Mouse (Mus musculus) midbrain, embryonic 14.5 days (tissue): ENCODE data around the gene Clk2. TPM values are rescaled to one million over a fixed set of nuclear protein-coding genes. Genes with fewer than 3 reads are reported as not detected.
"Not testable (repeated sequence)": the region's sequence is repeated elsewhere in the genome, so short reads cannot be mapped to it uniquely, and the experiment has no call there.

Experiments used
- ATAC-seq: fragments of 200-750 bp; cut with Nextera tagmentation; 2 replicates; pipeline ENCODE4 v1.8.0; 2017; ENCODE audit warnings: moderate number of reproducible peaks, moderate library complexity; ENCODE audit not compliant: low FRiP score, low TSS enrichment
- DNase-seq: peaks from one replicate; pipeline ENCODE4 v3.0.0-alpha.2; 2015
- H3K27ac ChIP-seq: fragments of 300-500 bp; sonication (generic); replicated peaks from 2 replicates; pipeline ENCODE4 v1.5.1; 2014; ENCODE audit warnings: mild to moderate bottlenecking, low read depth, low read length, moderate library complexity
- H3K27me3 ChIP-seq: fragments of 300-500 bp; sonication (generic); 2 replicates; pipeline ENCODE4 v1.6.1; 2014; ENCODE audit warnings: low read length, control low read depth, mixed read lengths; ENCODE audit not compliant: control insufficient read depth, insufficient read depth
- H3K36me3 ChIP-seq: fragments of 300-500 bp; sonication (generic); 2 replicates; pipeline ENCODE4 v1.6.1; 2014; ENCODE audit warnings: low read length, control low read depth; ENCODE audit not compliant: control insufficient read depth, insufficient read depth
- H3K4me1 ChIP-seq: fragments of 300-500 bp; sonication (generic); 2 replicates; pipeline ENCODE4 v1.6.1; 2014; ENCODE audit warnings: mild to moderate bottlenecking, antibody characterized with exemption, low read length, control low read depth; ENCODE audit not compliant: control insufficient read depth, insufficient read depth
- H3K4me2 ChIP-seq: fragments of 300-500 bp; sonication (generic); 2 replicates; pipeline ENCODE4 v1.6.1; 2014; ENCODE audit warnings: mild to moderate bottlenecking, low read length, moderate library complexity
- H3K4me3 ChIP-seq: fragments of 300-500 bp; sonication (generic); replicated peaks from 2 replicates; pipeline ENCODE4 v1.5.1; 2014; ENCODE audit warnings: low read depth, low read length
- H3K9ac ChIP-seq: fragments of 300-500 bp; sonication (generic); replicated peaks from 2 replicates; pipeline ENCODE4 v1.6.1; 2014; ENCODE audit warnings: mild to moderate bottlenecking, low read length, moderate library complexity
- H3K9me3 ChIP-seq: fragments of 300-500 bp; sonication (generic); 2 replicates; pipeline ENCODE4 v1.6.1; 2016; ENCODE audit warnings: low read length, control low read depth, mixed read lengths; ENCODE audit not compliant: control insufficient read depth
- WGBS: fragments of 180-500 bp; shearing (Covaris S2); extraction: QIAGEN DNeasy Blood & Tissue Kit; methylation state at CpG from one replicate; pipeline ENCODE4 v1.1.7; 2014; 5-methylcytosine and 5-hydroxymethylcytosine counted together
- polyA plus RNA-seq: library from polyadenylated mRNA; unstranded; fragments of >200 nt; fragmentation: Nextera tagmentation; extraction: Ambion mirVana; gene quantifications from 2 replicates; pipeline ENCODE4 v1.2.1, GENCODE M21; 2014

The Clk2 gene
- polyA plus RNA-seq, 1 experiment from 2014 or later = 22.0 TPM

GRCm38 (mm10) chr3:89215853-89216252 lies 51.3 kb downstream of the Clk2 start:
- DNase-seq (peak; percentile 96), ATAC-seq (peak; percentile 32)
- peak overlapping the region; percentile 98 for H3K27ac ChIP-seq
- peak overlapping the region; percentile 73 for H3K9ac ChIP-seq
- peak overlapping the region; percentile 83 for H3K4me2 ChIP-seq
- peak overlapping the region; percentile 70 for H3K4me3 ChIP-seq
- 1% methylated on average over 6 of the region's 6 CpGs for WGBS
- H3K4me1 ChIP-seq = peaks cover 30% of the 10 kb centered on the region
- H3K9me3 ChIP-seq = no peaks in the 10 kb centered on the region
- H3K27me3 ChIP-seq = no peaks in the 10 kb centered on the region
- H3K36me3 ChIP-seq = peaks cover 5% of the 10 kb centered on the region; the same call in 1 of the 2 replicates

- WGBS = 74% methylated on average over 7 of the region's 7 CpGs
- not testable (repeated sequence) for H3K27ac ChIP-seq, H3K4me3 ChIP-seq, ATAC-seq, H3K36me3 ChIP-seq, H3K9ac ChIP-seq, H3K9me3 ChIP-seq, DNase-seq, H3K27me3 ChIP-seq
- peaks cover 30% of the 10 kb centered on the region for H3K4me1 ChIP-seq
- H3K4me2 ChIP-seq = peak overlapping the region; percentile 83; the same call in 1 of the 2 replicates
Measured at GRCm38 (mm10) chr3:89216407-89216806, 51.8 kb downstream of the Clk2 start.

DNA sequence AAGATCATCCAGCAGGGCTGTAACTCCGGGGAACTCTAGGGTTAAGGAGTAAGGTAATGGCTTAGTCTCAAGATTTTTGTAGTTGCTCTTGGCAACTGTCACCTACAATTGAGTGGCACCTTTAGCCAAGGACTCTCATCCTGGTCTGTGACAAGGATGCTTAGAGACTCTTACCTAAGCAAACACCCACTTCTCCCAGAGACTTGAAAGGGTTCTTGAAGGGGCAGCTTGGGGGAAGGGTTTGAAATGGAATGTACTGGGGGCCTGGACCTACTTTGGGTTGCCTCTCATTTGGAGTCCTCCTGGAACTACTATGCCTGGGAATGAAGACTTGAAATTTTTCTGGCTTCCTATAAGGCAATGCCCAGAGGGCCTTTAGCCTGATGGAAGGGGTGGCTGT lies 53.7 kb downstream of the Clk2 start:
- peaks cover 21% of the 10 kb centered on the region for H3K4me1 ChIP-seq
- H3K27me3 ChIP-seq = no peaks in the 10 kb centered on the region
- H3K27ac ChIP-seq = 0 out of 2 replicates have a peak overlapping the region, but pooled peaks have one; percentile 13
- no peak for ATAC-seq
- no peaks in the 10 kb centered on the region for H3K9me3 ChIP-seq
- H3K36me3 ChIP-seq = peaks cover 13% of the 10 kb centered on the region
- H3K4me3 ChIP-seq = no peak overlapping the region
- DNase-seq = no peak
- H3K9ac ChIP-seq = no peak overlapping the region
- 67% methylated on average over 1 of the region's 1 CpGs for WGBS
- no peak overlapping the region for H3K4me2 ChIP-seq

- H3K36me3 ChIP-seq = peaks cover 20% of the 10 kb centered on the region
- H3K9me3 ChIP-seq = no peaks in the 10 kb centered on the region
- no peak overlapping the region for H3K4me3 ChIP-seq
- H3K9ac ChIP-seq = no peak overlapping the region
- H3K4me2 ChIP-seq = no peak overlapping the region
- DNase-seq (no peak), ATAC-seq (no peak)
- H3K27me3 ChIP-seq = no peaks in the 10 kb centered on the region
- H3K27ac ChIP-seq = no peak overlapping the region
- H3K4me1 ChIP-seq = peaks cover 28% of the 10 kb centered on the region
- WGBS = 51% methylated on average over 8 of the region's 8 CpGs
Measured at GRCm38 (mm10) chr3:89219546-89219945, 55.0 kb downstream of the Clk2 start.

GRCm38 (mm10) chr3:89221167-89221566 lies 56.6 kb downstream of the Clk2 start:
- DNase-seq = no peak
- Histone ChIP-seq H3K27ac (no peak overlapping the region), H3K27me3 (no peaks in the 10 kb centered on the region), H3K4me3 (no peak overlapping the region), H3K9ac (no peak overlapping the region), H3K36me3 (peaks cover 20% of the 10 kb centered on the region), H3K9me3 (no peaks in the 10 kb centered on the region), H3K4me1 (peaks cover 28% of the 10 kb centered on the region), H3K4me2 (no peak overlapping the region)
- no peak for ATAC-seq
- WGBS = 62% methylated on average over 5 of the region's 5 CpGs

DNA sequence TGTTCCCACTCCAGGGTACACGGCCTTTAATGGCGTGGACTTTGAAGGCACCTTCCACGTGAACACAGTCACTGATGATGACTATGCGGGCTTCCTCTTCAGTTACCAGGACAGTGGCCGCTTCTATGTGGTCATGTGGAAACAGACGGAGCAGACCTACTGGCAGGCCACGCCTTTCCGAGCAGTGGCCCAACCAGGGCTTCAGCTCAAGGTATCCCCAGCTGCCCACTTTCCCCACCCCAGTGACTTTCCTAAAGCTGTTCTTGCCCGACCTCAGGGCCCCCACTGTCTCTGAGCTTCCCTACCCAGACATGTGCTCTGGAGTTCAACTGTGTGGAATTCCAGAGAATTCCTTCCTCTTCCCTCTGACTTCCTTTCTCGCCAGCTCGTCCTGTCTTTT lies 60.2 kb downstream of the Clk2 start:
- peak overlapping the region; percentile 47 for H3K4me3 ChIP-seq
- DNase-seq (peak; percentile 46), ATAC-seq (no peak)
- H3K4me1 ChIP-seq = peaks cover 44% of the 10 kb centered on the region
- H3K9ac ChIP-seq = peak overlapping the region; percentile 69
- no peaks in the 10 kb centered on the region for H3K27me3 ChIP-seq
- peak overlapping the region; percentile 66 for H3K4me2 ChIP-seq
- H3K27ac ChIP-seq = peak overlapping the region; percentile 93
- H3K36me3 ChIP-seq = peaks cover 15% of the 10 kb centered on the region
- 17% methylated on average over 11 of the region's 11 CpGs for WGBS
- H3K9me3 ChIP-seq = no peaks in the 10 kb centered on the region

DNA sequence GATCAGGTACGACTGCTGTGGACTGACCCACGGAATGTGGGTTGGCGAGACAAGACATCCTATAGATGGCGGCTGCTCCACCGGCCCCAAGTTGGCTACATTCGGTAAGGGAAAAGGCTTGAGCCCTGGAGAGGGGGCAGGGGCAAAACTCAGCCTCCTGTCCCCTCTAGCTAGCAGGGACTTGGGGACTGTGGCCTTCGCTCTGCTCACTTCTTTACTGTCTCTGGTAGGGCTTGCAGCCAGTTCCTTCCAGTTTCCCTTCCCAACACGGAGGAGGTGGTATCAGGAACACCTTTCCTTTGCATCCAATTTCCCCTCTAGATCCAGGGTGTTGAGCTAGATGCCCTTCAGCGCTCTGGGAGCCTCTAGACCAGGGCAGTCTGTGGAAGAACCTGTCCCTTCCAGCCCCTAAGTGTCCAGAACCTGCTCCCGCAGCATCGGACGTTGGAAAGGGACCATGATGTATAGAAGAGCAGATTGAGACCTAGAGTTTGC lies 60.8 kb downstream of the Clk2 start:
- Histone ChIP-seq H3K9me3 (no peaks in the 10 kb centered on the region), H3K4me2 (peak overlapping the region; percentile 66), H3K36me3 (peaks cover 15% of the 10 kb centered on the region), H3K9ac (peak overlapping the region; percentile 69), H3K27ac (peak overlapping the region; percentile 93), H3K4me3 (peak overlapping the region; percentile 47), H3K4me1 (peaks cover 44% of the 10 kb centered on the region), H3K27me3 (no peaks in the 10 kb centered on the region)
- ATAC-seq (no peak), DNase-seq (peak; percentile 17)
- 6% methylated on average over 12 of the region's 12 CpGs for WGBS

GRCm38 (mm10) chr3:89225918-89226317 lies 61.3 kb downstream of the Clk2 start:
- 3% methylated on average over 4 of the region's 4 CpGs for WGBS
- Histone ChIP-seq H3K4me3 (peak overlapping the region; percentile 47), H3K4me1 (peaks cover 44% of the 10 kb centered on the region), H3K9ac (peak overlapping the region; percentile 69), H3K36me3 (peaks cover 15% of the 10 kb centered on the region), H3K4me2 (peak overlapping the region; percentile 66), H3K27ac (peak overlapping the region; percentile 93), H3K9me3 (no peaks in the 10 kb centered on the region), H3K27me3 (no peaks in the 10 kb centered on the region)
- DNase-seq (peak; percentile 87), ATAC-seq (peak; percentile 75)

GRCm38 (mm10) chr3:89226361-89226760 lies 61.8 kb downstream of the Clk2 start:
- H3K27me3 ChIP-seq = no peaks in the 10 kb centered on the region
- WGBS = 4% methylated on average over 11 of the region's 11 CpGs
- H3K27ac ChIP-seq = peak overlapping the region; percentile 93
- H3K4me3 ChIP-seq = peak overlapping the region; percentile 47
- peak overlapping the region; percentile 69 for H3K9ac ChIP-seq
- H3K4me2 ChIP-seq = peak overlapping the region; percentile 66
- peaks cover 11% of the 10 kb centered on the region for H3K36me3 ChIP-seq
- no peaks in the 10 kb centered on the region for H3K9me3 ChIP-seq
- no peak for ATAC-seq
- no peak for DNase-seq
- peaks cover 44% of the 10 kb centered on the region for H3K4me1 ChIP-seq
